Mouse (Mus musculus): ENCODE measurements around the gene Gm3594. TPM values are rescaled to one million over a fixed set of nuclear protein-coding genes. Genes with fewer than 3 reads are reported as not detected.

Gm3594 gene
- polyA plus RNA-seq (2014; fragmentation: Illumina TruSeq; extraction: RNeasy Lipid Tissue Mini Kit (QIAGEN cat#74804); ENCODE audit: low read depth, low replicate concordance): not detected

DNA sequence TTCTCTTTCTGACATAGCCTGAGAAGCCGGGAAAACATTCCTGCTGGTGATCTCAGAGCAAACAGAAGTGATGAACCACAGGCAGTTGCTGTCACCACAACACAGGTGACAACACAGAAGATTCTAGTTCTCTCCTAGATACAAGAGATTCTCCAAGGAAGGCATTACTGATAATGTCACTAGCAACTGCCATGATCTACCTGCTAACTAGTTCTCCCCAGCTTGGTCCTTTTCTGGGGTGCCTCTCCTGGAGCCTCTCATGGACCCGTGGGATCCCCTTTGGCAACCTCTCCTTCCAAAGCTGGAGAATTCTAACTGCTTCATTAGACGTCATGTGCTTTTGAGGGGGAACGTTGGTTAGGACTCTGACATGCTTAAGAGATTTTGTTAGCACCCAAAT lies at the start of gene Gm3594:
Gene Gm3594 (minus strand): TSS at position 101 of the 400 bp plus-strand sequence.

DNA sequence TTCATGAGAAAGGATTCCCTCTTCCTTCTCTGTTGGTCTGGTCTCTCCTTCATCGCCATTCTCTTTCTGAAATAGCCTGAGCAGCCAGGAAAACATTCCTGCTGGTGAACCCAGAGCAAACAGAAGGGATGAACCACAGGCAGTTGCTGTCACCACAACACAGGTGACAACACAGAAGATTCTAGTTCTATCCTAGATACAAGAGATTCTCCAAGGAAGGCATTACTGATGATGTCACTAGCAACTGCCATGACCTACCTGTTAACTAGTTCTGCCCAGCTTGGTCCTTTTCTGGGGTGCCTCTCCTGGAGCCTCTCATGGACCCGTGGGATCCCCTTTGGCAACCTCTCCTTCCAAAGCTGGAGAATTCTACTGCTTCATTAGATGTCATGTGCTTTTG lies 32.0 kb downstream of the Gm3594 start, which contains the start of gene Gm3591:
Gene Gm3591 (minus strand): TSS at position 101 of the 400 bp plus-strand sequence.

DNA sequence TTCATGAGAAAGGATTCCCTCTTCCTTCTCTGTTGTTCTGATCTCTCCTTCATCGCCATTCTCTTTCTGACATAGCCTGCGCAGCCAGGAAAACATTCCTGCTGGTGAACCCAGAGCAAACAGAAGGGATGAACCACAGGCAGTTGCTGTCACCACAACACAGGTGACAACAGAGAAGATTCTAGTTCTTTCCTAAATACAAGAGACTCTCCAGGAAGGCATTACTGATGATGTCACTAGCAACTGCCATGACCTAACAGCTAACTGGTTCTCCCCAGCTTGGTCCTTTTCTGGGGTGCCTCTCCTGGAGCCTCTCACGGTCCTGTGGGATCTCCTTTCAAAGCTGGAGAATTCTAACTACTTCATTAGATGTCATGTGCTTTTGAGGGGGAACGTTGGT lies 54.2 kb downstream of the Gm3594 start, which contains the start of gene Gm16440:
Gene Gm16440 (minus strand): TSS at position 101 of the 400 bp plus-strand sequence.

Other genes with a start within 250 kb of the Gm3594 start
- not detected for gene Gm21560, start 225.3 kb downstream of the Gm3594 start, polyA plus RNA-seq (2014; fragmentation: Illumina TruSeq; extraction: RNeasy Lipid Tissue Mini Kit (QIAGEN cat#74804); ENCODE audit: low read depth, low replicate concordance)
- 0.79 TPM for gene Gm3411, start 157.4 kb downstream of the Gm3594 start, polyA plus RNA-seq (2014; fragmentation: Illumina TruSeq; extraction: RNeasy Lipid Tissue Mini Kit (QIAGEN cat#74804); ENCODE audit: low read depth, low replicate concordance)
- gene Gm21103, start 139.8 kb downstream of the Gm3594 start, polyA plus RNA-seq (2014; fragmentation: Illumina TruSeq; extraction: RNeasy Lipid Tissue Mini Kit (QIAGEN cat#74804); ENCODE audit: low read depth, low replicate concordance): 2.8 TPM
- not detected for gene Gm3618, start 100.9 kb downstream of the Gm3594 start, polyA plus RNA-seq (2014; fragmentation: Illumina TruSeq; extraction: RNeasy Lipid Tissue Mini Kit (QIAGEN cat#74804); ENCODE audit: low read depth, low replicate concordance)
- gene Gm16440, start 54.3 kb downstream of the Gm3594 start, polyA plus RNA-seq (2014; fragmentation: Illumina TruSeq; extraction: RNeasy Lipid Tissue Mini Kit (QIAGEN cat#74804); ENCODE audit: low read depth, low replicate concordance): not detected
- gene Gm3591, start 32.1 kb downstream of the Gm3594 start, polyA plus RNA-seq (2014; fragmentation: Illumina TruSeq; extraction: RNeasy Lipid Tissue Mini Kit (QIAGEN cat#74804); ENCODE audit: low read depth, low replicate concordance): 0.21 TPM
- not detected for gene Gm8356, start 92.7 kb upstream of the Gm3594 start, polyA plus RNA-seq (2014; fragmentation: Illumina TruSeq; extraction: RNeasy Lipid Tissue Mini Kit (QIAGEN cat#74804); ENCODE audit: low read depth, low replicate concordance)
- gene Gm3629, start 146.0 kb upstream of the Gm3594 start, polyA plus RNA-seq (2014; fragmentation: Illumina TruSeq; extraction: RNeasy Lipid Tissue Mini Kit (QIAGEN cat#74804); ENCODE audit: low read depth, low replicate concordance): not detected
- not detected for gene Gm3460, start 177.8 kb upstream of the Gm3594 start, polyA plus RNA-seq (2014; fragmentation: Illumina TruSeq; extraction: RNeasy Lipid Tissue Mini Kit (QIAGEN cat#74804); ENCODE audit: low read depth, low replicate concordance)
- gene Gm10251, start 239.6 kb upstream of the Gm3594 start, polyA plus RNA-seq (2014; fragmentation: Illumina TruSeq; extraction: RNeasy Lipid Tissue Mini Kit (QIAGEN cat#74804); ENCODE audit: low read depth, low replicate concordance): not detected